Mouse (Mus musculus): ENCODE results near the gene Ubp1. TPM values are rescaled to one million over a fixed set of nuclear protein-coding genes. Genes with fewer than 3 reads are reported as not detected.

The Ubp1 gene
- total and polyA plus RNA-seq, 2 experiments from 2014 or later = 11.1 to 46.9 TPM

DNA sequence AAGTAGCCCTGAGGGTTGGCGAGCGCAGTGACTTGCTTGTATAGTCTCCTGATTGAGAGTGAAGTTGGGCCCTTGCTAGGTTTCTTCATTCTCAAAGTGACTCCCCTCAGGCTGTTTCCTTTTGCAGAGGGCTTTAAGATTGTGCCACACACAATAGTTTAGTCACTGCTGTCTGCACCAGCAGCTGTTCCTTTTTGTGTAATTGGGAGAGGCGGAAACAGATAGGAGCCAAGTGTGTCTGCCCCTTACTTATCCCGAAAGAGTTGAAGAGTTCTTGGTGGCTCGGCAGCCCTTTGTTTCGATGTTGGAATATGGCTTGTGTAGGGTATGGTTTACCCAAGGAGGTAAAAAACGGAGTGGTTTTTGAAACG lies 1.4 kb downstream of the Ubp1 start:
- Histone ChIP-seq H3K27me3 (ENCODE audit: control insufficient read depth, insufficient read depth, low read length) (no peaks in the 10 kb centered on the region), H3K4me2 (ENCODE audit: low read depth, low read length) (peak overlapping the region; percentile 99), H3K4me3 (ENCODE audit: low read depth, low read length) (peak overlapping the region; percentile 99), H3K9ac (replicated peaks; ENCODE audit: low read depth, low read length) (peak overlapping the region; percentile 97), H3K4me1 (ENCODE audit: control insufficient read depth, insufficient read depth) (peaks cover 12% of the 10 kb centered on the region; the same call in 1 of the 2 replicates), H3K36me3 (replicated peaks; ENCODE audit: control insufficient read depth, insufficient read depth, low read length) (no peaks in the 10 kb centered on the region), H3K9me3 (replicated peaks; ENCODE audit: control insufficient read depth, low read length) (no peaks in the 10 kb centered on the region), H3K27ac (ENCODE audit: low read depth) (peak overlapping the region; percentile 87)
- WGBS = 2% methylated on average over 8 of the region's 8 CpGs
- ATAC-seq (ENCODE audit: insufficient read depth, low read depth) (no peak), DNase-seq (ENCODE audit: low spot score) (peak; percentile 50)
- no peak for TF ChIP-seq CTCF (IDR thresholded peaks at IDR 0.05; ENCODE audit: low read depth)
- TF ChIP-seq EP300 (IDR thresholded peaks at IDR 0.05; ENCODE audit: low read depth) = no peak

DNA sequence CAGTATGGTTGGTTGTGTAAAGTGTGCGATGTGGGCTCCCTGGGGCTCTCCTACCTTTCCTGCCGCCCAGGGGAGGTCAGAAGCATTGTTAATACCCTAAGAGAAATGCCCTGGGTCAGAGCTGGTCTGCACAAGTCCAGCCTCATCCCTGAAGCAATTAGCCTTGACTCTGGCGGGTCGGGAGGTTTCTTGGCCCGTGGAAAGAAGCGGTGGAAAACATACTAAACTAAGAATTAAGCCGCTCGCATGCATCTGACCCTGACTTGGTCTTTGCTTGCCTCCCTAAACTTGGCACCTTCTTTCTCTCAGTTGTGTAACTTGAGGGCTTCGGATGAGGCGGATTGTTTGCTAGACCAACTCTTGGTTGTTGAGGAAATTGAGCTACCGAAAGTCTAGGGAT lies 1.8 kb downstream of the Ubp1 start:
- peak overlapping the region; percentile 99 for H3K4me2 ChIP-seq (ENCODE audit: low read depth, low read length)
- no peaks in the 10 kb centered on the region for H3K9me3 ChIP-seq (replicated peaks; ENCODE audit: control insufficient read depth, low read length)
- no peaks in the 10 kb centered on the region for H3K36me3 ChIP-seq (replicated peaks; ENCODE audit: control insufficient read depth, insufficient read depth, low read length)
- H3K9ac ChIP-seq (replicated peaks; ENCODE audit: low read depth, low read length) = peak overlapping the region; percentile 97
- peak overlapping the region; percentile 87 for H3K27ac ChIP-seq (ENCODE audit: low read depth)
- H3K4me3 ChIP-seq (ENCODE audit: low read depth, low read length) = peak overlapping the region; percentile 99
- 12% methylated on average over 11 of the region's 11 CpGs for whole genome bisulfite sequencing
- ATAC-seq (ENCODE audit: insufficient read depth, low read depth) = no peak
- no peak for TF ChIP-seq EP300 (IDR thresholded peaks at IDR 0.05; ENCODE audit: low read depth)
- no peak for TF ChIP-seq CTCF (IDR thresholded peaks at IDR 0.05; ENCODE audit: low read depth)
- no peaks in the 10 kb centered on the region for H3K27me3 ChIP-seq (ENCODE audit: control insufficient read depth, insufficient read depth, low read length)
- no peak for DNase-seq (ENCODE audit: low spot score)
- H3K4me1 ChIP-seq (ENCODE audit: control insufficient read depth, insufficient read depth) = peaks cover 12% of the 10 kb centered on the region; the same call in 1 of the 2 replicates

DNA sequence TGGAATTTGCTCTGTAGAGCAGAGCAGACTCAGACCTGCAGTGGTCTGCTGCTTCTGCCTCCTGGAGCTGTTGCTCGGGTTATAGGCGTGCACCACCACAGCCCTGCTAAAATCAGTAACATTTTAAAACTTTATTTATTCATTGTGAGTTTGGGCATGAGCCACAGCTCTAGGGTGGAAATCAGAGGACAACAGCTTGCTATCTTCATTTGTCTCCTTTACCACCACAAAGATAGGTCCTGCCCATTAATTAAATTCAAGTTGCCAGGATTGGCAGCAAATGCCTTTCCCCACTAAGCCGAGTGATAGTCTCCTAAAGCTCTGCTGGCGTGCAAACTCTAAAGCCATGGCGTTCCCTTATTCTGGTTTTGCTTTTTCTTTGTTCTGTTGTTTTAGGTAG lies 4.9 kb downstream of the Ubp1 start:
- 0 out of 2 replicates have a peak overlapping the region, but pooled peaks have one; percentile 2 for H3K4me2 ChIP-seq (ENCODE audit: low read depth, low read length)
- H3K9ac ChIP-seq (replicated peaks; ENCODE audit: low read depth, low read length) = no peak overlapping the region; the same call in 1 of the 2 replicates
- ATAC-seq (ENCODE audit: insufficient read depth, low read depth) (no peak), DNase-seq (ENCODE audit: low spot score) (no peak)
- no peaks in the 10 kb centered on the region for H3K9me3 ChIP-seq (replicated peaks; ENCODE audit: control insufficient read depth, low read length)
- no peak for TF ChIP-seq CTCF (IDR thresholded peaks at IDR 0.05; ENCODE audit: low read depth)
- H3K27ac ChIP-seq (ENCODE audit: low read depth) = no peak overlapping the region
- 47% methylated on average over 5 of the region's 5 CpGs for WGBS
- H3K4me3 ChIP-seq (ENCODE audit: low read depth, low read length) = no peak overlapping the region
- H3K36me3 ChIP-seq (replicated peaks; ENCODE audit: control insufficient read depth, insufficient read depth, low read length) = no peaks in the 10 kb centered on the region
- no peaks in the 10 kb centered on the region for H3K27me3 ChIP-seq (ENCODE audit: control insufficient read depth, insufficient read depth, low read length)
- peaks cover 12% of the 10 kb centered on the region; the same call in 1 of the 2 replicates for H3K4me1 ChIP-seq (ENCODE audit: control insufficient read depth, insufficient read depth)

DNA sequence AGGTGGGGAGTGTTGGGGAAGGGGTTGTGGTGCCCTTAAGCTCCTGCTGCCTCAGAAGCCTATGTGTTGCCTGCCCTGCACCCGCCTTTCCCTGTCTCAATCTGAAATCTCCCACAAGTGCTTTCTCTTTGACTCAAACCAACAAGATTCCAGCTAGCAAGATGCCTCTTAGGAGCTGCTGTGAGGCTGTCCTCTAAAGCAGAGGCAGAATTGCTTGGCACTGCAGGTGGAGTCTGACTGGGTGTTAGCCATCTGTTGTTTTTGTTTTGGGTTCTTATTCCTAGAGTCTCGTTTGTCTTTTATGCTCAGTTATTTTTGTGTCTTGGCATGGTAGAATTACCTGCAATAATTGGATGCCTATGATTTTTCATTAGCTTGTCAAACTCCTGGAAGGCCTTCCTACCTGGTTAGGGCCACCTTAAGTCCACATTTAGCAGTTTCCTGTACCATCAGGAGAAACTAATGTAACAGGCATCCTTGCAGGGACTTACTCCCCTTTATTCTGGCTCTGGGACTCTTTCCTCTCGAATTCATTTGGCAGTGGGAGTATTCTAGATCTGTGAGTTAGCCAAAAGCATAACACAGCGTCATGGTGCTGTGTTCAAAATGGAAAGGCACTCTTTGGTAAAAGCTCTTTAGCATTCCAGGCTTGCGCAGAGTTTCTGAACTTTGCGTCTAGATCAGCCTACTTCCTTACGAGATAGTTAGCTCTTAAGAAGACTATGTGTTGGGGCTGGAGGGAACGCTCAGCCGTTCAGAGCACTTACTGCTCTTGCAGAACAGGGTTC lies 8.5 kb downstream of the Ubp1 start:
- Histone ChIP-seq H3K9me3 (replicated peaks; ENCODE audit: control insufficient read depth, low read length) (no peaks in the 10 kb centered on the region), H3K27me3 (ENCODE audit: control insufficient read depth, insufficient read depth, low read length) (no peaks in the 10 kb centered on the region), H3K9ac (replicated peaks; ENCODE audit: low read depth, low read length) (no peak overlapping the region), H3K4me3 (ENCODE audit: low read depth, low read length) (no peak overlapping the region), H3K4me2 (ENCODE audit: low read depth, low read length) (no peak overlapping the region), H3K4me1 (ENCODE audit: control insufficient read depth, insufficient read depth) (peaks cover 4% of the 10 kb centered on the region), H3K36me3 (replicated peaks; ENCODE audit: control insufficient read depth, insufficient read depth, low read length) (no peaks in the 10 kb centered on the region), H3K27ac (ENCODE audit: low read depth) (no peak overlapping the region)
- DNase-seq (ENCODE audit: low spot score) = no peak
- TF ChIP-seq CTCF (IDR thresholded peaks at IDR 0.05; ENCODE audit: low read depth) (no peak), EP300 (IDR thresholded peaks at IDR 0.05; ENCODE audit: low read depth) (no peak)
- 73% methylated on average over 9 of the region's 9 CpGs for WGBS
- ATAC-seq (ENCODE audit: insufficient read depth, low read depth) = no peak

DNA sequence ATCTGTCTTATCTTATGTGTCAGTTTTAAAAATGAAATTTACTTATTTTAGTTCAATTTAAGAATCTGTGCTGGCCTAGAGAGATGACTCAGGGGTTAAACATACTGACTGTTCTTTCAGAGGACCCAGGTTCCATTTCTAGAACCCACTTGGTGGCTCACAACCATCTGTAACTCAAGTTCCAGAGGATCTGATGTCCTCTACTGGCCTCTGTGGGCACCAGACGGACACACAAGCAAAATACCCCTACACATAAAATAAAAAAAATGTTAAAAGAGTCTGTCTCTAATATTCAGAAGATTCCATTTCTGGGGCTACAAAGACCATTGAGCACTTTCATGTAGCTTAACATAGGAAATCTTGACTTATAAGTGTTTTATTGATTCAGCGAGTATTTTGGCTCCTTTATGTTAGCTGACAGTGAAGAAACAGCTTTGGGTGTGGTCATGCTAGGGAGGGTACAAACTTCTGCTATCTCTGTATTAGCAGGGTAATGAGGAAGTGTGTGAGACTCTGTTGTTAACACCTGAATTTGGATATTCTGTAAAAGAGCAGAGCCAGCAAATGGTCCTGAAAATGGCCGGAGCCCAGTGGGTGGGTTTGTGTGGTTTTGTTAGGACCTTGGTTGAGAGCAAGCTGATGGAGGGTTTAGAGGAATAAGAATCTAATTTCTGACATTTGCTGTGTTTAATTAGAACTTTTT lies 10.5 kb downstream of the Ubp1 start:
- DNase-seq (ENCODE audit: low spot score) = no peak
- Histone ChIP-seq H3K9me3 (replicated peaks; ENCODE audit: control insufficient read depth, low read length) (no peaks in the 10 kb centered on the region), H3K4me1 (ENCODE audit: control insufficient read depth, insufficient read depth) (peaks cover 4% of the 10 kb centered on the region), H3K36me3 (replicated peaks; ENCODE audit: control insufficient read depth, insufficient read depth, low read length) (peaks cover 14% of the 10 kb centered on the region), H3K27me3 (ENCODE audit: control insufficient read depth, insufficient read depth, low read length) (no peaks in the 10 kb centered on the region), H3K9ac (replicated peaks; ENCODE audit: low read depth, low read length) (no peak overlapping the region), H3K4me2 (ENCODE audit: low read depth, low read length) (no peak overlapping the region), H3K27ac (ENCODE audit: low read depth) (no peak overlapping the region), H3K4me3 (ENCODE audit: low read depth, low read length) (no peak overlapping the region)
- TF ChIP-seq CTCF (IDR thresholded peaks at IDR 0.05; ENCODE audit: low read depth) = no peak
- TF ChIP-seq EP300 (IDR thresholded peaks at IDR 0.05; ENCODE audit: low read depth) = no peak
- ATAC-seq (ENCODE audit: insufficient read depth, low read depth) = no peak
- 93% methylated on average over 3 of the region's 3 CpGs for WGBS
